Comparison of ENCODE assay signal across 11 mouse cellular contexts in the genomic region with DNA sequence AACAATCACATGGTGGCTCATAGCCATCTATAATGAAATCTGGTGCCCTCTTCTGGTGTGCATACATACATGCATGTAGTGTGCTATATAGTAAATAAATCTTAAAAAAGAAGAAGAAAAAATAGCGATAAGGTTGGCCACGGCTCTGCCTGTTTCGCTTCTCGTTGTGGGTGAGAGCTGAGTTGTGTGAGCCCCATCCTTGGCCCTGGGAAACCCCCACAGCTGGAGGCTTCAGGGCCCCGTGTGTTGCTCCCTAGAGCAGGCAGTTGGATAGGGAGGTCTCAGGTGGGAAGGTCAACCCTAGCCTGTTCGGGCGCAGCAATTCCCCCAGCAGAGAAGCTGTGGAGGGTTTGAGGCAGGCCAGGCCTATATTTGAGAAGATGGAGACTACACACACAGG. TPM values are rescaled to one million over a fixed set of nuclear protein-coding genes. Genes with fewer than 3 reads are reported as not detected.
DNase-seq lines count a peak whose midpoint lies in the region; ATAC-seq and TF ChIP-seq lines count a peak whose summit lies in the region.
"Had no signal": no experiment of that assay in that cellular context is flagged by ENCODE, and none has a peak within 500 bp of the region (broad histone marks: within the 10 kb centered on the region; RNA-seq: fewer than 3 reads in every experiment).

No protein-coding gene starts in this region.

- no peak overlapping the region for H3K27ac ChIP-seq in intestine, embryonic 15.5 days
- no peak overlapping the region for H3K27ac ChIP-seq in intestine, embryonic 16.5 days (ENCODE audit: low read length)
- no peak overlapping the region for H3K27ac ChIP-seq in testis, adult 2 months (ENCODE audit: control insufficient read depth, insufficient read depth, low read depth, low read length)
- peak overlapping the region; percentile 44; the same call in 1 of the 2 replicates for H3K27ac ChIP-seq in liver, embryonic 13.5 days
- H3K27ac ChIP-seq in stomach, postnatal 0 days (replicated peaks): peak overlapping the region; percentile 82
- H3K27ac ChIP-seq: embryonic facial prominence, embryonic 12.5 days; heart, adult 2 months; midbrain, embryonic 10.5 days had no signal

- WGBS in intestine, embryonic 15.5 days: 88% methylated on average over 7 of the region's 7 CpGs
- WGBS in intestine, embryonic 16.5 days: 88% methylated on average over 7 of the region's 7 CpGs
- WGBS in liver, embryonic 13.5 days (ENCODE audit: insufficient replicate concordance): 82% methylated on average over 7 of the region's 7 CpGs
- 88% methylated on average over 7 of the region's 7 CpGs for WGBS in stomach, postnatal 0 days

- no peak overlapping the region for H3K4me3 ChIP-seq in intestine, embryonic 15.5 days (replicated peaks)
- no peak overlapping the region for H3K4me3 ChIP-seq in intestine, embryonic 16.5 days (ENCODE audit: low read length)
- H3K4me3 ChIP-seq in testis, adult 2 months (ENCODE audit: control insufficient read depth, low read depth, low read length): peak overlapping the region; percentile 32; the same call in 1 of the 2 replicates
- H3K4me3 ChIP-seq in liver, embryonic 13.5 days (replicated peaks): no peak overlapping the region
- H3K4me3 ChIP-seq in stomach, postnatal 0 days (ENCODE audit: low read depth, low read length): no peak overlapping the region
- H3K4me3 ChIP-seq: embryonic facial prominence, embryonic 12.5 days; heart, adult 2 months; midbrain, embryonic 10.5 days had no signal

- no peak for TF ChIP-seq EP300 in stomach, postnatal 0 days (optimal IDR thresholded peaks at IDR 0.05)

- TF ChIP-seq POLR2A in testis, adult 2 months (IDR thresholded peaks at IDR 0.05; ENCODE audit: control insufficient read depth, low read depth, low read length): no peak

- intact Hi-C loops in gastrocnemius, postnatal 14 days (cut with DNase I; ENCODE audit: low total_unique reads): no loop called here
- intact Hi-C loops in left cerebral cortex, postnatal 10 days (cut with DNase I): no loop called here

- no peaks in the 10 kb centered on the region for H3K27me3 ChIP-seq in intestine, embryonic 15.5 days (replicated peaks)
- H3K27me3 ChIP-seq in intestine, embryonic 16.5 days (replicated peaks; ENCODE audit: control insufficient read depth, insufficient read depth, low read length): no peaks in the 10 kb centered on the region
- no peaks in the 10 kb centered on the region for H3K27me3 ChIP-seq in testis, adult 2 months (ENCODE audit: control insufficient read depth, insufficient read depth, low read length)
- H3K27me3 ChIP-seq in liver, embryonic 13.5 days: 0 out of 2 replicates have a peak, but pooled peaks cover 3% of the 10 kb centered on the region
- no peaks in the 10 kb centered on the region for H3K27me3 ChIP-seq in stomach, postnatal 0 days (ENCODE audit: control insufficient read depth, insufficient read depth, low read length)
- H3K27me3 ChIP-seq: embryonic facial prominence, embryonic 12.5 days had no signal

- no peak for DNase-seq in testis, postnatal 14 days (ENCODE audit: low spot score)
- DNase-seq in liver, embryonic 13.5 days: no peak
- DNase-seq in stomach, postnatal 0 days (ENCODE audit: low spot score): no peak
- DNase-seq in gastrocnemius, postnatal 14 days: no peak
- no peak for DNase-seq in left cerebral cortex, postnatal 10 days (ENCODE audit: extremely low spot score in 1 of 2, low spot score in 2 of 2)

- H3K4me2 ChIP-seq in intestine, embryonic 15.5 days (replicated peaks): no peak overlapping the region
- no peak overlapping the region for H3K4me2 ChIP-seq in intestine, embryonic 16.5 days (ENCODE audit: low read depth, low read length)
- peak overlapping the region; percentile 27; the same call in 1 of the 2 replicates for H3K4me2 ChIP-seq in liver, embryonic 13.5 days
- H3K4me2 ChIP-seq in stomach, postnatal 0 days (replicated peaks; ENCODE audit: low read depth): no peak overlapping the region
- H3K4me2 ChIP-seq: embryonic facial prominence, embryonic 12.5 days had no signal

- no peaks in the 10 kb centered on the region for H3K9me3 ChIP-seq in intestine, embryonic 15.5 days
- H3K9me3 ChIP-seq in intestine, embryonic 16.5 days (ENCODE audit: control insufficient read depth, low read length): no peaks in the 10 kb centered on the region
- H3K9me3 ChIP-seq in liver, embryonic 13.5 days (replicated peaks): no peaks in the 10 kb centered on the region
- H3K9me3 ChIP-seq in stomach, postnatal 0 days (ENCODE audit: control insufficient read depth, low read length): no peaks in the 10 kb centered on the region
- H3K9me3 ChIP-seq: embryonic facial prominence, embryonic 12.5 days; midbrain, embryonic 10.5 days had no signal

- no peaks in the 10 kb centered on the region for H3K36me3 ChIP-seq in intestine, embryonic 15.5 days
- no peaks in the 10 kb centered on the region for H3K36me3 ChIP-seq in intestine, embryonic 16.5 days (ENCODE audit: control insufficient read depth, insufficient read depth, low read length)
- H3K36me3 ChIP-seq in testis, adult 2 months (ENCODE audit: control insufficient read depth, insufficient read depth, low read length): no peaks in the 10 kb centered on the region
- no peaks in the 10 kb centered on the region for H3K36me3 ChIP-seq in liver, embryonic 13.5 days
- H3K36me3 ChIP-seq in stomach, postnatal 0 days (ENCODE audit: control insufficient read depth, insufficient read depth, low read length): no peaks in the 10 kb centered on the region
- H3K36me3 ChIP-seq: embryonic facial prominence, embryonic 12.5 days; midbrain, embryonic 10.5 days had no signal

- TF ChIP-seq CTCF in testis, adult 2 months (IDR thresholded peaks at IDR 0.05; ENCODE audit: control insufficient read depth, insufficient read depth, insufficient replicate concordance, low read depth, low read length): no peak
- no peak for TF ChIP-seq CTCF in stomach, postnatal 0 days (IDR thresholded peaks at IDR 0.05; ENCODE audit: low read depth)

- ATAC-seq in intestine, embryonic 15.5 days: peak; percentile 24; the same call in 1 of the 2 replicates
- no peak; the same call in 1 of the 2 replicates for ATAC-seq in intestine, embryonic 16.5 days
- ATAC-seq in liver, embryonic 13.5 days (ENCODE audit: low read depth): no peak
- peak; percentile 3; the same call in 1 of the 2 replicates for ATAC-seq in stomach, postnatal 0 days (ENCODE audit: low FRiP score, low TSS enrichment)

- no peak overlapping the region for H3K9ac ChIP-seq in intestine, embryonic 15.5 days
- no peak overlapping the region for H3K9ac ChIP-seq in intestine, embryonic 16.5 days (ENCODE audit: low read depth, low read length)
- peak overlapping the region; percentile 18 for H3K9ac ChIP-seq in liver, embryonic 13.5 days
- H3K9ac ChIP-seq in stomach, postnatal 0 days (ENCODE audit: low read length): no peak overlapping the region
- H3K9ac ChIP-seq: embryonic facial prominence, embryonic 12.5 days had no signal

- peaks cover 3% of the 10 kb centered on the region; the same call in 1 of the 2 replicates for H3K4me1 ChIP-seq in intestine, embryonic 15.5 days (replicated peaks)
- H3K4me1 ChIP-seq in intestine, embryonic 16.5 days (ENCODE audit: control insufficient read depth, insufficient read depth, low read length): peaks cover 4% of the 10 kb centered on the region; the same call in 1 of the 2 replicates
- peaks cover 9% of the 10 kb centered on the region for H3K4me1 ChIP-seq in testis, adult 2 months (ENCODE audit: control insufficient read depth, insufficient read depth, low read length)
- peaks cover 46% of the 10 kb centered on the region for H3K4me1 ChIP-seq in liver, embryonic 13.5 days (replicated peaks)
- no peaks in the 10 kb centered on the region for H3K4me1 ChIP-seq in stomach, postnatal 0 days (replicated peaks; ENCODE audit: control insufficient read depth, insufficient read depth)

RNA-seq across cellular contexts. Expression of gene Ttc39a, which starts 23.8 kb away (rescaled TPM):
- polyA plus RNA-seq in intestine, embryonic 15.5 days (2015; fragmentation: Nextera tagmentation; extraction: Ambion mirVana): 17.0 and 21.5 TPM in 2 replicates
- polyA plus RNA-seq in intestine, embryonic 16.5 days (2015; fragmentation: Nextera tagmentation; extraction: Ambion mirVana): 18.7 and 19.8 TPM in 2 replicates
- polyA plus RNA-seq in testis, adult 2 months (2012; rRNA removed): 179 and 183 TPM in 2 replicates
- 14.2 and 14.7 TPM in 2 replicates for polyA plus RNA-seq in liver, embryonic 13.5 days (2015; fragmentation: Nextera tagmentation; extraction: Ambion mirVana)
- 29.7 and 30.2 TPM in 2 replicates for polyA plus RNA-seq in stomach, postnatal 0 days (2015; fragmentation: Nextera tagmentation; extraction: Ambion mirVana)
- under 1 TPM; 0.25 to 0.44 TPM for total RNA-seq in gastrocnemius, postnatal 14 days (2021)
- 1 to 10 TPM; 1.2 TPM for total RNA-seq in left cerebral cortex, postnatal 10 days (2021)

RNA-seq across cellular contexts. Expression of gene Rnf11, which starts 54.3 kb away (rescaled TPM):
- 30.5 and 32.0 TPM in 2 replicates for polyA plus RNA-seq in intestine, embryonic 15.5 days (2015; fragmentation: Nextera tagmentation; extraction: Ambion mirVana)
- polyA plus RNA-seq in intestine, embryonic 16.5 days (2015; fragmentation: Nextera tagmentation; extraction: Ambion mirVana): 15.0 and 21.8 TPM in 2 replicates
- 43.0 and 44.2 TPM in 2 replicates for polyA plus RNA-seq in testis, adult 2 months (2012; rRNA removed)
- polyA plus RNA-seq in liver, embryonic 13.5 days (2015; fragmentation: Nextera tagmentation; extraction: Ambion mirVana): 30.5 and 31.1 TPM in 2 replicates
- 52.0 and 57.1 TPM in 2 replicates for polyA plus RNA-seq in stomach, postnatal 0 days (2015; fragmentation: Nextera tagmentation; extraction: Ambion mirVana)
- 10 to 100 TPM; 84.3 to 86.8 TPM for total RNA-seq in gastrocnemius, postnatal 14 days (2021)
- 100 to 1,000 TPM; 188 to 189 TPM for total RNA-seq in left cerebral cortex, postnatal 10 days (2021)

Comparison
In these comparisons a context has a peak if more than half of its experiments do, and no peak if none do; other contexts are left out.
1. ATAC-seq: peak in intestine, embryonic 15.5 days (single experiment) and stomach, postnatal 0 days (single experiment); none in intestine, embryonic 16.5 days (single experiment) and liver, embryonic 13.5 days (single experiment).
2. H3K27ac ChIP-seq: peak in liver, embryonic 13.5 days (single experiment) and stomach, postnatal 0 days (single experiment); none in intestine, embryonic 15.5 days (single experiment), intestine, embryonic 16.5 days (single experiment) and testis, adult 2 months (single experiment).